Mouse (Mus musculus) forebrain, embryonic 12.5 days (tissue): ENCODE data around the gene Add1. TPM values are rescaled to one million over a fixed set of nuclear protein-coding genes. Genes with fewer than 3 reads are reported as not detected.

Source experiments
- ATAC-seq: fragments of 200-750 bp; cut with Nextera tagmentation; 2 replicates; pipeline ENCODE4 v1.8.0; 2017; ENCODE audit warnings: moderate TSS enrichment; ENCODE audit not compliant: low FRiP score
- H3K27ac ChIP-seq: fragments of 300-500 bp; sonication (generic); 2 replicates; pipeline ENCODE4 v1.5.1; 2016; ENCODE audit warnings: mild to moderate bottlenecking
- H3K27me3 ChIP-seq: fragments of 300-500 bp; sonication (generic); 2 replicates; pipeline ENCODE4 v1.6.1; 2016; ENCODE audit warnings: mild to moderate bottlenecking
- H3K36me3 ChIP-seq: fragments of 300-500 bp; sonication (generic); replicated peaks from 2 replicates; pipeline ENCODE4 v1.6.1; 2016; ENCODE audit warnings: mild to moderate bottlenecking
- H3K4me1 ChIP-seq: fragments of 300-500 bp; sonication (generic); 2 replicates; pipeline ENCODE4 v1.6.1; 2016
- H3K4me2 ChIP-seq: fragments of 300-500 bp; sonication (generic); 2 replicates; pipeline ENCODE4 v1.6.1; 2016; ENCODE audit warnings: mild to moderate bottlenecking, moderate library complexity
- H3K4me3 ChIP-seq: fragments of 300-500 bp; sonication (generic); replicated peaks from 2 replicates; pipeline ENCODE4 v1.5.1; 2016; ENCODE audit warnings: mild to moderate bottlenecking
- H3K9ac ChIP-seq: fragments of 300-500 bp; sonication (generic); 2 replicates; pipeline ENCODE4 v1.6.1; 2016; ENCODE audit warnings: mild to moderate bottlenecking
- H3K9me3 ChIP-seq: fragments of 300-500 bp; sonication (generic); 2 replicates; pipeline ENCODE4 v1.6.1; 2016
- WGBS: fragments of 180-500 bp; shearing (Covaris S2); methylation state at CpG from one replicate; pipeline ENCODE4 v1.1.7; 2016; 5-methylcytosine and 5-hydroxymethylcytosine counted together
- microRNA-seq: library from miRNA; unstranded; fragments of <30 nt; microRNA quantifications from one replicate; pipeline ENCODE4, GENCODE M21; 2017
- polyA plus RNA-seq: library from polyadenylated mRNA; unstranded; fragments of >200 nt; fragmentation: Nextera tagmentation; extraction: Ambion mirVana; gene quantifications from 2 replicates; pipeline ENCODE4 v1.2.1, GENCODE M21; 2016

Add1 gene
- polyA plus RNA-seq, 1 experiment from 2014 or later = 197 TPM

GRCm38 (mm10) chr5:34660591-34661130, 87.2 kb downstream of the Add1 start:
- Histone ChIP-seq H3K27ac (peak overlapping the region; percentile 90), H3K9me3 (no peaks in the 10 kb centered on the region), H3K4me1 (peaks cover 8% of the 10 kb centered on the region), H3K36me3 (peaks cover 13% of the 10 kb centered on the region), H3K27me3 (no peaks in the 10 kb centered on the region), H3K4me3 (peak overlapping the region; percentile 63), H3K4me2 (peak overlapping the region; percentile 70), H3K9ac (peak overlapping the region; percentile 58)
- no peak for ATAC-seq
- under 1% methylated on average over 57 of the region's 57 CpGs for WGBS

GRCm38 (mm10) chr5:34661909-34662308, 88.4 kb downstream of the Add1 start:
- H3K27me3 ChIP-seq = no peaks in the 10 kb centered on the region
- H3K9me3 ChIP-seq = no peaks in the 10 kb centered on the region
- H3K4me2 ChIP-seq = no peak overlapping the region
- no peak overlapping the region for H3K4me3 ChIP-seq
- ATAC-seq = no peak
- no peak overlapping the region for H3K27ac ChIP-seq
- H3K9ac ChIP-seq = no peak overlapping the region
- peaks cover 8% of the 10 kb centered on the region for H3K4me1 ChIP-seq
- H3K36me3 ChIP-seq = peaks cover 3% of the 10 kb centered on the region; the same call in 1 of the 2 replicates
- WGBS = 86% methylated on average over 4 of the region's 4 CpGs

- 93% methylated on average over 2 of the region's 2 CpGs for WGBS
- H3K4me2 ChIP-seq = no peak overlapping the region
- H3K36me3 ChIP-seq = no peaks in the 10 kb centered on the region
- H3K9me3 ChIP-seq = no peaks in the 10 kb centered on the region
- no peak for ATAC-seq
- no peak overlapping the region for H3K27ac ChIP-seq
- H3K9ac ChIP-seq = no peak overlapping the region
- no peaks in the 10 kb centered on the region for H3K27me3 ChIP-seq
- H3K4me1 ChIP-seq = peaks cover 8% of the 10 kb centered on the region
- no peak overlapping the region for H3K4me3 ChIP-seq
These were observed 89.8 kb downstream of the Add1 start for GRCm38 (mm10) chr5:34663231-34663630.

DNA sequence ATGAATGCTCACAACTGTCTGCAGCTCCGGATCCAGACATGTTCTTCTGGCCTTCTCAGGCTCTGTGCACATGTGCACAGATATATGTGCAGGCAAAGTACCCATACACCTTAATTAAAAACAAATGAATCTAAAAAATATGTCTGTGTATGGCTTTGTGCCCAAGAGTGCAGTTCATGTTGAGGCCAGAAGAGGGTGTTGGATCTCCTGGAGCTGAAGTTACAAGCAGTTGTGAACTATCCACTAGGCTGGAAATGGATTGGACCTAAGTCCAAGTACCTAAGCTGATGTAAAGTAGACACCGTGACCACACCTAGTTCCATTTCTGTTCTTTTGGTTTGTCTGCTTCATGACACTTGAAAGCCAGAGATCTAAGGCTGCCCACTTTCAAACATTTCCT, 96.0 kb downstream of the Add1 start:
- WGBS = 72% methylated on average over 2 of the region's 2 CpGs
- no peak for ATAC-seq

GRCm38 (mm10) chr5:34670280-34670679, 96.8 kb downstream of the Add1 start:
- Histone ChIP-seq H3K36me3 (no peaks in the 10 kb centered on the region), H3K27me3 (no peaks in the 10 kb centered on the region), H3K27ac (no peak overlapping the region), H3K4me1 (no peaks in the 10 kb centered on the region), H3K9ac (no peak overlapping the region), H3K4me3 (no peak overlapping the region), H3K9me3 (no peaks in the 10 kb centered on the region), H3K4me2 (no peak overlapping the region)
- 74% methylated on average over 4 of the region's 4 CpGs for WGBS
- ATAC-seq = no peak

More for the DNA sequence above, 96.0 kb downstream of the Add1 start:
- H3K36me3 ChIP-seq = no peaks in the 10 kb centered on the region
- H3K27ac ChIP-seq = no peak overlapping the region
- H3K4me1 ChIP-seq = no peaks in the 10 kb centered on the region
- no peaks in the 10 kb centered on the region for H3K9me3 ChIP-seq
- H3K27me3 ChIP-seq = no peaks in the 10 kb centered on the region
- H3K4me3 ChIP-seq = no peak overlapping the region
- H3K4me2 ChIP-seq = no peak overlapping the region
- H3K9ac ChIP-seq = no peak overlapping the region

Small RNA genes lying within 50 kb of the gene (microRNA-seq; reads per million reads assigned to microRNA genes)
- 1.7 reads per million for gene Mir7036b

Other genes starting within 250 kb of the Add1 start
- gene Rnf4, start 237.4 kb upstream of the Add1 start, polyA plus RNA-seq = 178 and 180 TPM in 2 replicates
- 17.8 and 19.9 TPM in 2 replicates for gene Fam193a, start 203.7 kb upstream of the Add1 start, polyA plus RNA-seq
- gene Tnip2, start 59.7 kb upstream of the Add1 start, polyA plus RNA-seq = 6.7 and 9.2 TPM in 2 replicates
- 18.5 and 20.1 TPM in 2 replicates for gene Sh3bp2, start 47.8 kb upstream of the Add1 start, polyA plus RNA-seq
- gene Mfsd10, start 63.5 kb downstream of the Add1 start, polyA plus RNA-seq = 78.7 and 102 TPM in 2 replicates
- 26.7 and 29.7 TPM in 2 replicates for gene Nop14, start 86.5 kb downstream of the Add1 start, polyA plus RNA-seq
- gene Grk4, start 86.7 kb downstream of the Add1 start, polyA plus RNA-seq = 1.1 and 1.7 TPM in 2 replicates
- 19.8 and 22.0 TPM in 2 replicates for gene Htt, start 188.1 kb downstream of the Add1 start, polyA plus RNA-seq